Mouse (Mus musculus) testis, adult 2 months (tissue): ENCODE data around the gene Gm49358.

Experiments
- CTCF ChIP-seq: fragments of 200-500 bp; IDR thresholded peaks from 2 replicates; pipeline ENCODE4 v1.5.1; 2012; ENCODE audit warnings: low read depth, mild to moderate bottlenecking, inconsistent platforms, low read length, moderate library complexity; ENCODE audit not compliant: control insufficient read depth, insufficient read depth, insufficient replicate concordance
- POLR2A ChIP-seq: fragments of 200-500 bp; IDR thresholded peaks from 2 replicates; pipeline ENCODE4 v1.6.1; 2012; ENCODE audit warnings: low read depth, mild to moderate bottlenecking, inconsistent platforms, low read length, moderate library complexity; ENCODE audit not compliant: control insufficient read depth

GRCm38 (mm10) chr10:86881448-86881847 lies 117.7 kb downstream of the Gm49358 start:
- no peak for TF ChIP-seq CTCF
- no peak for TF ChIP-seq POLR2A
